Mouse (Mus musculus) CH12.LX (cell line): Measurements from ENCODE around the gene Dpp4. TPM values are rescaled to one million over a fixed set of nuclear protein-coding genes. Genes with fewer than 3 reads are reported as not detected.

Experiments used
- DNase-seq: peaks from one replicate; pipeline ENCODE4 v3.0.0-alpha.2; 2013; ENCODE audit errors: extremely low read depth
- H3K27ac ChIP-seq: 2 replicates; pipeline ENCODE4 v1.5.1; 2012; ENCODE audit warnings: low read depth, mild to moderate bottlenecking, control low read depth, moderate library complexity; ENCODE audit not compliant: insufficient read depth
- H3K27me3 ChIP-seq: replicated peaks from 2 replicates; pipeline ENCODE3; 2012; ENCODE audit warnings: inconsistent platforms
- H3K36me3 ChIP-seq, 2 experiments: replicated peaks in 1 of 2; 2 replicates each; pipeline versions ENCODE3 to v1.6.1; 2012; ENCODE audit warnings: inconsistent platforms in 1 of 2, low read length in 1 of 2, mild to moderate bottlenecking in 1 of 2, mixed read lengths in 1 of 2, moderate library complexity in 1 of 2; ENCODE audit not compliant: control insufficient read depth in 1 of 2, insufficient read depth in 1 of 2
- H3K4me1 ChIP-seq, 2 experiments: 2 replicates each; pipeline ENCODE4 v1.6.1; 2012; ENCODE audit warnings: inconsistent platforms in 1 of 2, moderate library complexity in 1 of 2; ENCODE audit not compliant: insufficient read depth in 2 of 2, control insufficient read depth in 1 of 2
- H3K4me2 ChIP-seq: 2 replicates; pipeline ENCODE4 v1.6.1; 2012; ENCODE audit warnings: low read depth, mild to moderate bottlenecking, control low read depth; ENCODE audit not compliant: poor library complexity, insufficient read depth, severe bottlenecking
- H3K4me3 ChIP-seq, 3 experiments: fragments of 150-350 bp in 1 of 3; sonication (generic) in 1 of 3; replicated peaks in 1 of 3; 2 replicates each; pipeline versions ENCODE3 to v1.5.1; 2011 to 2012; ENCODE audit warnings: low read depth in 2 of 3, low read length in 2 of 3, mild to moderate bottlenecking in 2 of 3, moderate library complexity in 2 of 3, control low read depth in 1 of 3, improper control_type of control experiment in 1 of 3, inconsistent platforms in 1 of 3, mixed read lengths in 1 of 3; ENCODE audit not compliant: poor library complexity in 1 of 3
- H3K79me2 ChIP-seq: replicated peaks from 2 replicates; pipeline ENCODE4 v1.6.1; 2012; ENCODE audit warnings: mild to moderate bottlenecking, moderate library complexity; ENCODE audit not compliant: control insufficient read depth, poor library complexity, insufficient read depth, severe bottlenecking; ENCODE audit errors: extremely low read depth
- H3K9ac ChIP-seq: 2 replicates; pipeline ENCODE4 v1.6.1; 2012; ENCODE audit warnings: low read depth, mild to moderate bottlenecking, control low read depth, moderate library complexity; ENCODE audit not compliant: insufficient read depth
- H3K9me3 ChIP-seq: replicated peaks from 2 replicates; pipeline ENCODE3; 2012; ENCODE audit warnings: low read length, inconsistent platforms, mixed read lengths
- BHLHE40 ChIP-seq: IDR thresholded peaks from 2 replicates; pipeline ENCODE4 v1.6.1; 2011; ENCODE audit warnings: mild to moderate bottlenecking, low read depth, low read length, improper control_type of control experiment
- CHD1 ChIP-seq: IDR thresholded peaks from 2 replicates; pipeline ENCODE4 v1.6.1; 2012; ENCODE audit warnings: low read depth, low read length, improper control_type of control experiment, inconsistent platforms
- CHD2 ChIP-seq: IDR thresholded peaks from 2 replicates; pipeline ENCODE4 v1.6.1; 2011; ENCODE audit warnings: low read length, improper control_type of control experiment
- CTCF ChIP-seq, 2 experiments: IDR thresholded peaks in 1 of 2; conservative IDR thresholded peaks in 1 of 2; 2 replicates each; pipeline ENCODE4 v1.5.1; 2011 to 2012; ENCODE audit warnings: low read depth in 2 of 2, low read length in 2 of 2, improper control_type of control experiment in 1 of 2, inconsistent platforms in 1 of 2, mild to moderate bottlenecking in 1 of 2, moderate library complexity in 1 of 2
- E2F4 ChIP-seq: IDR thresholded peaks from 2 replicates; pipeline ENCODE4 v1.6.1; 2011; ENCODE audit warnings: low read depth, low read length, improper control_type of control experiment; ENCODE audit not compliant: insufficient replicate concordance
- ELF1 ChIP-seq: IDR thresholded peaks from 2 replicates; pipeline ENCODE4 v1.6.1; 2014; ENCODE audit warnings: low read depth, mild to moderate bottlenecking, inconsistent platforms, low read length, improper control_type of control experiment
- EP300 ChIP-seq: IDR thresholded peaks from 2 replicates; pipeline ENCODE4 v1.6.1; 2011; ENCODE audit warnings: low read length, improper control_type of control experiment
- ETS1 ChIP-seq: conservative IDR thresholded peaks from 2 replicates; pipeline ENCODE4 v1.6.1; 2012; ENCODE audit warnings: low read depth, mild to moderate bottlenecking, inconsistent platforms, low read length, improper control_type of control experiment, moderate library complexity
- GABPA ChIP-seq: IDR thresholded peaks from 2 replicates; pipeline ENCODE4 v1.6.1; 2012; ENCODE audit warnings: low read depth, low read length, improper control_type of control experiment, inconsistent platforms; ENCODE audit not compliant: insufficient replicate concordance
- HCFC1 ChIP-seq: IDR thresholded peaks from 2 replicates; pipeline ENCODE4 v1.6.1; 2012; ENCODE audit warnings: low read depth, mild to moderate bottlenecking, inconsistent platforms, low read length, improper control_type of control experiment
- IRF4 ChIP-seq: IDR thresholded peaks from 2 replicates; pipeline ENCODE4 v1.6.1; 2014; ENCODE audit warnings: low read depth, mild to moderate bottlenecking, inconsistent platforms, low read length, improper control_type of control experiment
- JUN ChIP-seq: IDR thresholded peaks from 2 replicates; pipeline ENCODE4 v1.6.1; 2011; ENCODE audit warnings: low read depth, mild to moderate bottlenecking, low read length, improper control_type of control experiment, moderate library complexity; ENCODE audit not compliant: insufficient read depth
- JUND ChIP-seq: conservative IDR thresholded peaks from 2 replicates; pipeline ENCODE4 v1.6.1; 2011; ENCODE audit warnings: low read depth, low read length, improper control_type of control experiment
- KAT2A ChIP-seq: IDR thresholded peaks from 2 replicates; pipeline ENCODE4 v1.6.1; 2012; ENCODE audit warnings: low read length, improper control_type of control experiment, inconsistent platforms; ENCODE audit not compliant: insufficient replicate concordance
- MAFK ChIP-seq: IDR thresholded peaks from 2 replicates; pipeline ENCODE4 v1.6.1; 2011; ENCODE audit warnings: low read length, improper control_type of control experiment; ENCODE audit not compliant: insufficient replicate concordance
- MAX ChIP-seq: IDR thresholded peaks from 2 replicates; pipeline ENCODE4 v1.6.1; 2011; ENCODE audit warnings: low read length, improper control_type of control experiment
- MAZ ChIP-seq: IDR thresholded peaks from 2 replicates; pipeline ENCODE4 v1.6.1; 2012; ENCODE audit warnings: low read depth, mild to moderate bottlenecking, inconsistent platforms, low read length, improper control_type of control experiment, moderate library complexity
- MEF2A ChIP-seq: IDR thresholded peaks from 2 replicates; pipeline ENCODE4 v1.6.1; 2014; ENCODE audit warnings: low read depth, mild to moderate bottlenecking, inconsistent platforms, low read length, improper control_type of control experiment, borderline replicate concordance
- MXI1 ChIP-seq: IDR thresholded peaks from 2 replicates; pipeline ENCODE4 v1.6.1; 2011; ENCODE audit warnings: mild to moderate bottlenecking, low read depth, low read length, improper control_type of control experiment
- MYC ChIP-seq: IDR thresholded peaks from 2 replicates; pipeline ENCODE4 v1.6.1; 2011; ENCODE audit warnings: low read depth, mild to moderate bottlenecking, improper control_type of control experiment, low read length
- NELFE ChIP-seq: IDR thresholded peaks from 2 replicates; pipeline ENCODE4 v1.6.1; 2011; ENCODE audit warnings: low read depth, low read length, improper control_type of control experiment
- PAX5 ChIP-seq: IDR thresholded peaks from 2 replicates; pipeline ENCODE4 v1.6.1; 2012; ENCODE audit warnings: low read length, inconsistent platforms, mixed read lengths
- POLR2A ChIP-seq: IDR thresholded peaks from 2 replicates; pipeline ENCODE4 v1.6.1; 2011; ENCODE audit warnings: low read depth, mild to moderate bottlenecking, improper control_type of control experiment, low read length
- POLR2AphosphoS2 ChIP-seq: IDR thresholded peaks from 2 replicates; pipeline ENCODE4 v1.6.1; 2011; ENCODE audit warnings: low read depth, low read length, improper control_type of control experiment
- RAD21 ChIP-seq: IDR thresholded peaks from 2 replicates; pipeline ENCODE4 v1.6.1; 2011; ENCODE audit warnings: low read depth, mild to moderate bottlenecking, low read length, improper control_type of control experiment, moderate library complexity
- RCOR1 ChIP-seq: conservative IDR thresholded peaks from 2 replicates; pipeline ENCODE4 v1.6.1; 2012; ENCODE audit warnings: low read depth, mild to moderate bottlenecking, inconsistent platforms, low read length, improper control_type of control experiment
- SIN3A ChIP-seq: IDR thresholded peaks from 2 replicates; pipeline ENCODE4 v1.6.1; 2012; ENCODE audit warnings: low read length, improper control_type of control experiment, inconsistent platforms
- SMC3 ChIP-seq: IDR thresholded peaks from 2 replicates; pipeline ENCODE4 v1.6.1; 2011; ENCODE audit warnings: low read depth, low read length, improper control_type of control experiment
- TBP ChIP-seq: conservative IDR thresholded peaks from 2 replicates; pipeline ENCODE4 v1.6.1; 2011; ENCODE audit warnings: low read depth, low read length, improper control_type of control experiment
- TCF12 ChIP-seq: IDR thresholded peaks from 2 replicates; pipeline ENCODE4 v1.6.1; 2014; ENCODE audit warnings: low read depth, mild to moderate bottlenecking, inconsistent platforms, low read length, improper control_type of control experiment
- UBTF ChIP-seq: IDR thresholded peaks from 2 replicates; pipeline ENCODE4 v1.6.1; 2012; ENCODE audit warnings: low read depth, mild to moderate bottlenecking, inconsistent platforms, low read length, improper control_type of control experiment, moderate library complexity
- USF1 ChIP-seq: IDR thresholded peaks from 2 replicates; pipeline ENCODE4 v1.6.1; 2014; ENCODE audit warnings: low read depth, mild to moderate bottlenecking, inconsistent platforms, low read length, improper control_type of control experiment
- ZC3H11A ChIP-seq: IDR thresholded peaks from 2 replicates; pipeline ENCODE4 v1.6.1; 2012; ENCODE audit warnings: low read depth, mild to moderate bottlenecking, inconsistent platforms, low read length, improper control_type of control experiment
- ZKSCAN1 ChIP-seq: IDR thresholded peaks from 2 replicates; pipeline ENCODE4 v1.6.1; 2012; ENCODE audit warnings: low read depth, inconsistent platforms, low read length, improper control_type of control experiment, borderline replicate concordance
- ZMIZ1 ChIP-seq: IDR thresholded peaks from 2 replicates; pipeline ENCODE4 v1.6.1; 2012; ENCODE audit warnings: low read depth, mild to moderate bottlenecking, inconsistent platforms, low read length, improper control_type of control experiment
- dilution Hi-C: fragments of 300-500 bp; cut with MboI; formaldehyde crosslinking; loops from 2 replicates; pipeline ENCODE4 v1.14.3; 2020; ENCODE audit warnings: low sequenced_read_pairs; ENCODE audit not compliant: extremely low pct_unique_long_range_greater_than_20kb, extremely low pct_ligation_motif_present
- in situ Hi-C: fragments of 300-500 bp; cut with MboI; formaldehyde crosslinking; loops from 3 replicates; pipeline ENCODE4 v1.14.3; 2019; ENCODE audit warnings: low sequenced_read_pairs, low pct_ligation_motif_present, low pct_unique_long_range_greater_than_20kb, mixed read lengths
- polyA plus RNA-seq: library from polyadenylated mRNA; unstranded; fragments of >175 nt; gene quantifications from 2 replicates; pipeline ENCODE4 v1.2.1, GENCODE M21; 2012; ENCODE audit warnings: low read depth; ENCODE audit not compliant: insufficient read length
- total RNA-seq, 2 experiments: library from RNA; depleted of rRNA; stranded (reverse); fragments of 300-350 nt in 1 of 2; fragments of >200 nt in 1 of 2; gene quantifications; 2 replicates each; pipeline ENCODE4 v1.2.3; 2012 to 2014

The Dpp4 gene
- total and polyA plus RNA-seq, 3 experiments: 0.04 to 3.6 (median 0.29) TPM

DNA sequence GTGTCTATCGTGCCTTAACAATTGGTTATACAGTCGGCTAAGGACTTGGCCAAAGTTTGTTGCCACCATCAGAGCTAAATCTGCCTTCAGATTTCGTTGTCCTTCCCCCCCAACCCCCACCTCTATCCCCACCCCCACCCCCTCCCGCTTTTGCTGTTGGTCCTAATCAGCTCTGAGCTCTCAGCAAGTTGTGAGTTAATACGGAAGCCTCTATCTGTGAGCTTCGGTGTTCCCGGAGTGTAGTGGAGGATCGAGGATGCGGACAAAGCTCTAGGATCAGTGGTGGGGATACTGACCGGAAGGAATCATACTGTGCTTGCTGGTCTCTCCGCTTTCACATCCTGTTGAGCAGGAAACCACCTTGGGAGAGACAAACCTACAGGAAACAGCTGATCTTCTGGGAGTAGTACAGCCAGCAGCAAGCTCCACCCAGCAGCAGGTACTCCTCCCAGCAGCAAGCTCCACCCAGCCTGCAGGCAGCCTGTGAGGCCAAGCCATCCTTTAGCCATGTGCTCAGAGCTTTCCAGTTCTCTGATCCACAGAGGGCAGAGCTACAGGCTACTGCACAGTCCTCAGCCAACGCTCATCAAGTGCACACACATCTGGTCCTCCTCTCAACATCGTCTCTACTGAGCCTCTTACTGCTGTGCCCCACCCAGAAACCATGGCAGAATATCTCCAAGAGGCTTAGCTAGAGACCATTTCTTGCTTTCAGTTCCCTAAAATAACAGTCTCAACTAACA lies 28.9 kb upstream of the Dpp4 start:
- H3K4me1 ChIP-seq: peaks cover 0 to 21% of the 10 kb centered on the region in 2 experiments; a peak in 2 of 4 replicates
- peaks cover 0 to 2% of the 10 kb centered on the region in 2 experiments for H3K36me3 ChIP-seq
- no peaks in the 10 kb centered on the region for H3K79me2 ChIP-seq
- DNase-seq: peak; percentile 90
- H3K4me2 ChIP-seq: peak overlapping the region; percentile 29
- peak; percentile 16; the same call in 1 of the 2 replicates for TF ChIP-seq MAZ
- TF ChIP-seq MYC: peak; percentile 98
- no peak for TF ChIP-seq POLR2AphosphoS2
- TF ChIP-seq CHD2: peak; percentile 90
- peak; percentile 93 for TF ChIP-seq MAX
- no peak for TF ChIP-seq GABPA
- TF ChIP-seq ZKSCAN1: no peak
- TF ChIP-seq SIN3A: peak; percentile 81
- no peak for TF ChIP-seq UBTF
- TF ChIP-seq MEF2A: peak; percentile 40; the same call in 1 of the 2 replicates
- peak; percentile 10; the same call in 1 of the 2 replicates for TF ChIP-seq HCFC1
- no peak for TF ChIP-seq JUND
- TF ChIP-seq ZMIZ1: peak; percentile 71
- no peak for TF ChIP-seq KAT2A
- peak; percentile 81; the same call in 1 of the 2 replicates for TF ChIP-seq TBP
- TF ChIP-seq IRF4: peak; percentile 83
- no peak for TF ChIP-seq CHD1
- no peak for TF ChIP-seq MAFK
- TF ChIP-seq RCOR1: no peak
- peak; percentile 89 for TF ChIP-seq POLR2A
- no peak for TF ChIP-seq USF1
- no peak for TF ChIP-seq JUN
- TF ChIP-seq SMC3: no peak
- no peak for TF ChIP-seq PAX5
- TF ChIP-seq ETS1: peak; percentile 92
- TF ChIP-seq EP300: peak; percentile 78
- TF ChIP-seq ELF1: peak; percentile 69
- TF ChIP-seq RAD21: no peak; the same call in none of the 2 replicates
- TF ChIP-seq NELFE: peak; percentile 82
- no peak for TF ChIP-seq CTCF (conservative IDR thresholded peaks at IDR 0.05 in 1 of 2, IDR thresholded peaks at IDR 0.05 in 1 of 2; ENCODE audit: low read depth in 2 of 2, low read length in 2 of 2)
- TF ChIP-seq ZC3H11A: no peak
- TF ChIP-seq BHLHE40: no peak
- peak; percentile 46; the same call in 1 of the 2 replicates for TF ChIP-seq TCF12
- peak; percentile 70; the same call in 1 of the 2 replicates for TF ChIP-seq MXI1
- no peak for TF ChIP-seq E2F4
- TF ChIP-seq, all 38 proteins: peak for 17
- Histone ChIP-seq H3K27ac (peak overlapping the region; percentile 91), H3K4me3 (peak overlapping the region; percentile 54 to 68 (median 61)), H3K9me3 (no peaks in the 10 kb centered on the region), H3K27me3 (no peaks in the 10 kb centered on the region), H3K9ac (peak overlapping the region; percentile 50)
- in situ Hi-C loops: no loop called here
- dilution Hi-C loops: no loop called here
